Mouse (Mus musculus) urinary bladder, postnatal 4 days (tissue): ENCODE results near the gene Slc4a5.

Experiments
- DNase-seq, 2 experiments: peaks; one replicate each; pipeline ENCODE4 v3.0.0; 2021 to 2022; ENCODE audit warnings: low spot score in 2 of 2

Gene Slc4a5

DNA sequence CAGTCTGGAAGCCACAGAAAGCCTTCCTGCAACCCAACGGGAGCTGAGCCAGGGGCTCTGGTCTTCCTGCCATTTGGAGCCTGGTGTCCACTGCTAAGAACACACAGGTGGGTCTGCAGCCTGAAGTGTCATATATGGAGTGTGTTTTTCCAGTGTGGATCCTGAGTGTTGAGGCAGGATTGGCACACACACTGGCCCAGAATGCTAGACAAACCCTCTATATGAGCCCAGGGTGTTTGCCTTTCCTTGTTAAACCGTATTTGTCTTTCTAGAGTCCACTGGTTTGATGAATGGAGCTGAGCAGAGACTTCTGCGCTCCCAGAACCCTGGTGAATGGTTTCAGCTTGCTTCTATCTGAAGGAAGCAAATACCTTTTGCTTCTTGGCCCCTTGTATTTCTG lies at the start of gene Slc4a5:
Gene Slc4a5 (plus strand): TSS at position 15 of the 400 bp plus-strand sequence.
- no peak for DNase-seq

DNA sequence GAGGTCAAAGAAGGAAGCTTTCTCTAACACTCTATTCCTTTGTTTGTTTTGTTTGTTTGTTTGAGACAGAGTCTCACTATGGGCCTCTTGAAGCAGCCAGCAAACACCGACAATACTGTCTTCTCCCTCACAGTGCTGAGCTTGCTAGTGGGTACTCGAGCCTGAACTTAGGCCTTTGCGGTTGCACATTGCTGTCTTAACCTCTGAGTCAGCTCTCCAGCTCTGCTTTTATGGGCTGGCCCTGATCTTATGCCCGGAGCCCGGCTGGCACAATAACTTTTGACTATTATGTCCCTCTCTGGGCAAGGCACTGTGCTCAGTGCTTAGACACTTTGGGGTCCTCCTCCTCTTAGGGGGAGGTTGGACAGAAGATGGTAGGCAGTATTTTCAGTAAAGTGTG lies 49.8 kb upstream of the Slc4a5 start:
- DNase-seq: no peak

DNA sequence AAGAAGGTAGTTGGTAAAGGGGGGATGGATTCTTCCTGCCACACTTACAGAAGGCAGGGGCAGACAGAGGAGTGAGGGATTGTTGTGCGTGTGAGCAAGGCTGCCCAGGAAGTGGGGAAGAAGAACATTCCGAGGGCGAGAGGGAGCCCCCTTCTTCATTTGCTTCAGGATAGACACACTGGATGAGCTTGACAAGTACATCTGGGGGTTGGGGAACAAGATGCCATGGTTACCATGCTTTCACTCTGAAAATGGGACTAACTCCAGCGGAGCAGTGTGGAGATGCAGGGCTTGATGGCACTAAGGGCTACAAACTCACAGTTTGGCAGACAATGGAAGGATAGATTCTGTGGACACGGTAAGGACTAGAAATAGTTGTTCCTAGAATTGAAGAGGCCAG lies 48.6 kb upstream of the Slc4a5 start:
- DNase-seq: no peak

DNA sequence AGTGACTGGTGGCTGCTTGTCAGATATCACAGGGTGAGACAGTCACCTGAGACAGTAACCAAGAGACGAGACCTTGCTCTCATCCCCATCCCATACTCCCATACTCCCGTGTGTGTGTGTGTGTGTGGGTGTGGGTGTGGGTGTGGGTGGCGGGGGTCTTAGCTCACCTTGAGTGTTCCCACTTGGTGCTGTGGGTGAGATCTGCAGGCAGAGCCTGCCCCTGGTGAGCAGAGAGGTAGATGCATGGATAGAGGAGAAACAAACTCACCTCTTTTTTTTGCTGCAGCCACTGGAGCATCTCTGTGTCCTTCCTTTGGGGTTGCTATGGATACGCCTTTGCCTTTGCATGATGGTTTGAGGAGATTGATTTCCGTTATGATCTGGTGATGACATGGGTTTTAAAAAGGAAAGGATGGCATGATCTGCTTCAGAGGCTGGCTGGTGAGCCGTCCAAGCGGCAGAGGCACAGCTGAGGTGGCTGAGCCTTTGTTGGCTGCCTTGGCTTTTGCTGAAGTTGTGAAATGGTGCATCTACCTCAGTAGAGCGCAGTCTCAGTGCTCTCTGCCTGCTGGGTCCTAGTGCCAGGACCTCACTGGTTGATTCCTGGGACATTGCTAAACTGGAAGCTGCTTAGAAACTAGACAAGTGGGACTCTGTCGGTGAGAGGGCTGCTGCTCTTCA lies 47.2 kb upstream of the Slc4a5 start:
- no peak for DNase-seq

DNA sequence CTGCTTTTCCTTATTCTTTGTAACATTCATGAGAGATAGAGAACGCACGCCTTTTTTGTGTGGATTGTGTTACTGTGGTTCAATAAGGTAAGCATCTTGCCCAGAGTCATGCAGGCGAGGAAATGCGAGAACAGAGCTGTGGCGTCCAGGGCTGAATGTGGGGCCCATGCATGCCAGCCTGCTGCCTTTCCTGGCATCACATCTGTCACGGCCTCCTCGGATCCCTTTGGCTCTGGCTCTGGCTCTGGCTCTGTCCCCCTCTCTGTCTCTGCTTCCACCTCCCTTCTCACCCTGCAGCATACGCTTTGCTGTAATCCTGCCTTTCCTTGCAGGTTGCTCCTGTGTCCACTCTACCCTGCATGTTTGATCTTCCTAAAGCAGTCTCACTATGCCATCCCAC lies 43.6 kb upstream of the Slc4a5 start:
- DNase-seq: no peak

DNA sequence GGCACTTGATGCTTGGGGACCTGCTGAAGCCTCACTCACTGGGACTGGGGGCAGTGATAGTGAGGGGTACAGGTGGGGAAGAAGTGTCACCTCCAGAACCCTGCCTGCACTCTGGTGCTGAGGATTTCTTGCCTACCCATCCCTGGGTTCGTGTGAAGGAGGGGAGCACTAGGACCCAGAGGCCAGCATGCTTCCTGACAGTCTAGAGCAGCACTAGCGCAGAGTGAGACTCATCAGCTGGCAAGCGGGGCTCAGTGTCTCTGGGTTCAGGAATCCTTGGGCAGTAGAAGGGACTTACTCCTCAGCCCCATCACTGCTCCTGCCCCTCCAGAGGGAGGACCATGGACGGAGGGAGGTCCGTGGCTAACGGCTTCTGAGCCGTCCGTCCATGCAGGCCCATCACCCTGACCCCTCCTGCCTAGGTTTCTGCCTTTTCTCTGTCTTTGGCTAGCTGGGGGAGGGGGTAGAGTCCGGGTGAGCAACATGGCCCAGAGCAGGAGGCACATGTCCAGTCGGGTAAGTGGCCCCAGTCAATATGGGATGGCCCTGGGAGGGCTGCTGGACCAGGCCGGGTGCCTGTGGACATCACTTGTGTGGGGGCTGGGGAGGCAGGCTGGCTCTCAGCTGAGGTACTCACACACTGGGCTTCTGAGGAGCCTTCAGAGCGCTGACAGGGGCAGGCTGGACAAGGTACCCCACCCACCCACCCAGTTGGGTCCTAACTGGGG lies 40.1 kb upstream of the Slc4a5 start:
- no peak for DNase-seq

DNA sequence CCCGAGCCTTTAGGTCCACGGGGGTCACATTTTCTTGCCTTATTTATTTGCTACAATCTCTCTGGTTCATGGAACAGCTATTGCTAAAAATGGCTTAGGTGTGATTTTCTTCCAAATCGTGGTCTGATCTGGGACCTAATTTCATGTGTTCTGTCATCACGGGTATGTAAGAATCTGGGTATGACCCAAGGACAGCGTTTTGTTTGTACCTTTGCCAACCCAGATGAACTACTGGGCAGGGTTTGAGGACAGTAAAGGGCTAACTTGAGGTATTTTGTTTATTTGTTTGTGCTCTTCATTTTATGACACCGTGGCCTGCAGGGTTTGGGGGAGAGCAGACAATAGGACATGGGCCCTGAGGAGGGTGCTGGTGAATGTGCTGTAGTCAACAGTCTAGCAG lies 39.0 kb upstream of the Slc4a5 start:
- no peak for DNase-seq

DNA sequence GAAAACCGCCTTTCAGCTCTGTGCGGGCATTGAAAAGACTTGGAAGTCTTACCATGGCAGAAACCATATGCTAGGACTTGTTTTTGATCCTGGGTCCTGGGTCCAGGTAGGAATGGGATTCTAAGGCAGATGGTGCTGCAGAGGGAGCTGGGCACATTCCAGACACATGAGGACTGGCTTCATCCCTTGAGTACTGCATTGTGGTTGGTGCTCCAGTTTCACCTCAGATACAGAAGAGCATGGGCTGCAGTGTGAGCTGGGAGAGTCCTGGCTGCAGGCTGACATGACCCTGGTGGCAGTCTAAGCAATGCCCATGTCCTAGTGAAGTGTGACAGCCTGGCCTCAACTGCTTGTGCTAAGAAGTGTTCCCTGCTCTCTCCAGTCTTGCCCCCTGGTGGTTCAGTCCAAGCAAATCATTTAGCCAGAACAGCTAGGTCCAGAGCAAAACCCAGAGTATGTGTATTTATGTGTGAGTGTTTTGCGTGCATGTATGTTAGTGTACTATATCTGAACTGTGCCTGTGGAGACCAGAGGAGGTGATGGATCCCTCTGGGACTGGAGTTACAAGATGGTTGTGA lies 34.7 kb upstream of the Slc4a5 start:
- DNase-seq: no peak

DNA sequence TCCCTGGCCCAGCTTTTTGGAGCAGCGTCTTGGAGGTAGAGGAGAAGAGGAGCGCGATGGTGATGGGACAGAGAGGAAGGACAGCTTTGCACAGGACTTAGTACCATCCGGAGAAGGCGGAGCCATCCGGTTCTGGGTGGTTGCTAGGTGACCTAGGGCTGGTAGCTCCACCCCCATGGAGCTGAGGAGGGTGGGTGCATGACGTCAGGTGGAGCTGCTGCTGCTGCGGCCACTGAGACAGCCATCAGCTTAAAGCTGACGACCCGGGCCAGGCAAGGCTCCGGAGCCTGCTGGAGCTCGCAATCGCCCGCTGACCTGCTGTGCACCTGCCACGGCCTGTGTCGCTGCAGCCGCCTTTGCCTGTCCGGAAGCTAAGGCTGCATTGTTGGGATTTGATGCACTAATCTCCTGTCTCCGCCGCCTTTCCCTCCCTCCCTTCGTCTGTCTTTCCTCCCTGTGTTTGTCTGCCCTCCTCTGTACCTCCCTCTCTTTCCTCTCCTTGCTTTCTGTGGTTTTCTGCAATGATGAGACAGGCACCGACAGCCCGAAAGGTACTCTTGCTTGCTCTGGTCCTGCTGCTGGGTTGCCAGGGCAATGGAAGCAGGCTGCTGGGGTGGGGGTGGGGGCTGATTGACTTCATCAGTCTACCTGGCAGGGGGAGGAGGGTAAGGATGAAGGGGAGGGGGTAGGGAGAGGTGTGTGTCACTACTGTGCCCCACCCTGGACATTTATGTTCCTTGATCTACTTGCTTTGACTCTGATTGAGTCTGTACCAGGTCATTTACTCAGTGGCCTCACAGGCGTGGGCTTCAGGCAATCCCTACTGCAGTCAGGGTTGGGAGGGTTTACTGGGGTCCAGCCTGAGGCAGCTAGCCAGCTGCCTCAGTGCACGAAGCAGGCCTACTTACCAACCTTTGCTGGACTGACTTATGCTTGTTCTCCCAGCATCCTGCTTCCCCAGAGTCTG lies 33.5 kb upstream of the Slc4a5 start:
- peak in 1 of 2 experiments; percentile 49 for DNase-seq

DNA sequence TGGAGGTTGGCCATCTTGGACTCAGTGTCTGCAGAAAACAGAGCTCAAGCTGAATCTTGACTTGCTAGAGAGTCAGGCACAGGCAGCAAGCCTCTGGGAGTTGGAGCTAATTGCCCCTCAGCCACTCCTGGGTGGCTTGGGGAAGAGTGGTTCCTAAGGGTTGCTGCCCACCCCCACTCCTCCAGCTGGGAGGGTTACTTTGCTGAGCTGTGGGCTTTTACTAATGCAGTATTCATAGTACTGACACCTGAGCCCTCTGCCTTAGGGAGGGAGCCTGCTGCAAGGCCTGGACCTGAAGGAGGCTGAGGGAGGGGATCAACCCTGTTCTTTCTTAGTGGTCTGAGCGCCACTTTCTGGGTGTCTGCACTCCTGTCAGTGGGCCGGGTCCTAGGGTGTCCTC lies 32.7 kb upstream of the Slc4a5 start:
- DNase-seq: no peak

DNA sequence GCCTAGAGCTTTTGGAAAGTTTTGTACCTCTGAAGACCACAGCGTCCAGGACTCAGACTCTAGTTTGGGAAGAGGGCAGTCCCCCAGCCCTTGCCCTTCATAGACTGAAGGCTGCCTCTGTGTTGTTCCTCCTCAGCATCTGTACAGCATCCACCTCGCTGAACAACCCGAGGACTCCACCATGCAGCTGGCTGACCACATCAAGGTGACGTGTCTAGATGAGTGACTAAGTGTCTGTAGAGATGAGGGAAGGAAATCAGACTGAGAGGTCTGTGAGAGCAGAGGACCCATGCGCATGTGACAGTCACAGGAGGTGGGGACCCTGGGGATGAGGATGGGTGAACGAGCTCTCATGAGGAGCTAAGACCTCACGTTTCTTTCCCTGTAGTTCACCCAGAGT lies 26.1 kb upstream of the Slc4a5 start:
- DNase-seq: no peak

DNA sequence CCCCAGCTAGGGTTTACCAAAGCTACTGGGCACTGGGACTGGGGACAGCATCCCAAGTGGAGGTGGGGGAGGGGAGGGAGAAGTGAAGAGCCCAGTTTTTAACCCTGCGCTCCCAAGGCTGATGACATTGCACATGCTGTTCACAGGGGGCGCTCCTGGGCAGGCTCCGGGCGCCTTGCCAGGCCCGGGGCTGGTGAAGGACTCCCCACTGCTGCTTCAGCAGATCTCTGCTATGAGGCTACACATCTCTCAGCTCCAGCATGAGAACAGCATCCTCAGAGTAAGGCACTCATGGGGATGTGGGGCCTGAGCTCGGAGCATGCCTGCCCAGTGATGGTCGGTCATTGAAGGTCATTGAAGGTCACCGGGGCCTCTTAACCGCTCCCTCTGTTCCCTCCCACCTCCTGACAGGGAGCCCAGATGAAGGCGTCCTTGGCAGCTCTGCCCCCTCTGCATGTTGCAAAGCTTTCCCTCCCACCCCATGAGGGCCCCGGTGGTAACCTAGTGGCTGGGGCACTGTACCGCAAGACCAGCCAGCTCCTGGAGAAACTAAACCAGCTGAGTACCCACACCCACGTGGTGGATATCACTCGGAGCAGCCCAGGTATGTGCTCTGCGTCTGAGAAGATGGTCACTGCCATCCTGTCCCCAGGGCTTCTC lies 22.2 kb upstream of the Slc4a5 start:
- DNase-seq: peak in 1 of 2 experiments; percentile 51

DNA sequence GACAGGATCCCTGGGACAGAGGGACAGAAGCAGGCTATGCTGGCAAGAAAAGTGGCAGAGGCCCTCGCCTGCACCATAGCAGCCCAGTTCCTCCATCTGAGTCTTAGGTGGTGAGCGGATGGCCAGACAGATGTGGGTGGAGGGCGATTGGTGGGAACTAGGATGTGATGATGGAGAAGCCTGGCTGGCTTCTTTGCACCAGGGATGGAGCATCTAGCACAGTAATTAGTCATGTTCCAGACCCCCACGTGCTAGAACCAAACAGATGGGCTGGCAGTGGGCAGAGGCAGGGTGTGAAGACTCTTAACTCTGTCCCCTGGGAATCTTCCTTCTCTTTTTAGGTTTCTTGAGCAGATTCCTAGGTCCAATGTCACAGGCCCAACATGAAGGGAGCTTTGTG lies 16.3 kb upstream of the Slc4a5 start:
- DNase-seq: no peak

DNA sequence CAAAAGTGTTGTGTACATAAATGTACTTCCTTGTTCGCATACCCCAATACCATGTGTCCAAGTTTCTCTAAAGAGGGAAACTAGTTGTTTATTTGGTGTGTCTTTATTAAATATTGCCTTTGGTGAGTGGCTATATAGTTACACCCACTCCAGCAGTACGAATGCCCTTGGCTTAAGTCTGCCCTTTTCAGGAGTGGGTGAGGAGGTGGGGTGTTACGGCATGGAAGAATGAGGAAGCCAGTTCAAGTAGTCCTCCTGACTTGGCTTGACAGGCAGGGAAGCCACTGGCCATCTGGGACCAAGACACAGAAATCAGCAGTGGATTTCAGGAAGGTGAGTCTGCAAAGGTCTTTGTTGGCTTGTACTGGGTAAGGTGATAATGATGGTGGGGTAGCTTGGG lies 13.8 kb upstream of the Slc4a5 start:
- no peak for DNase-seq

DNA sequence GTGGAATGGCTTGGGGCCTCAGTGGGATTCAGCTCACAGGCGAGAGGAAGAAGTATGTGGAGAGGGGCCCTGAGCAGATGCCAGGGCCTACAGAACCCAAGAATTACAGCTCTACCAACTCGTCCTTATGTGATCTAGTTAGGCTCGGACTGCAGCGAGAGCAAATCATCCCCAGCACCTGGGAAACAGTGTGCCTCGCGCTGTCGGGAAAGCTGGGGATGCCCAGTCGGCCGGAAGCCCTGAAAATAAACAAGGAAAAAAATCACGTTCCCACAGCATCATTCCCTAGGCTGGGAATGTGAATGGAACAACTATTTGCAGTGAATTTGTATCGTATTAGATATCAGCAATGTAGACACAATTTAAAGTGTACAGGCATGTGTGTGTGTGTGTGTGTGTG lies 13.3 kb upstream of the Slc4a5 start:
- no peak for DNase-seq

DNA sequence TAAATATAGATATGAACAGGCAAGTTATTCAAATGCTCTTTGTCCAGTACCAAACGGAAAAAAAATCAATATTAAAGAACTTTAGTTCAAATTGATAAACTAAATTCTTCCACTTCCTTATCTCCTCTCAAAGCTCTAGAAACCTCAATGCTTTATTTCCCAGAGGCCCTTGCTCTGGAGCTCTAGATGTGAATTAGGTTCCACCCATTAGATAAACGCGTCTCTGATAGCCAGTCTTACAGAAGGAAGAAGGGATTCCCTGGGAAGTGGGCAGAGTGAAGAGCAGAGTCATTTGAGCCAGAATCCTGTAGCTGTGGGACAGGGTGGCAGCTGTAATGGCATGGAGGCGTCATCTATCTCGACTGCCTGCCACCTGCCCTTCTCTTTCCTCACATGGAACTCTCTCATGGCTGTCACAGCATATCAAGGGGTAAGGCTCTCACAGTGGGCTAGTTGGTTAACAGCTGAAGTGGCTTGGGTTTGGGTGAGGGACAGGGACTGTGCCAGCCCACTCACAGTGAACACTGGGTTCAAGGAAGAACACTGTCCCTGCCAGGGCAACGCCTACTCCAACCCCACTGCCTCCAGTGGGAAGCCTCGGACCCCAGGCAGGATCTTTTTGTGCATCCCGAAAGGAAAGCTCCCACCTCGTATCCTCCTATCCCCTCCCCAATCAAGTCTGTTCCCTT lies 12.1 kb upstream of the Slc4a5 start:
- no peak for DNase-seq

DNA sequence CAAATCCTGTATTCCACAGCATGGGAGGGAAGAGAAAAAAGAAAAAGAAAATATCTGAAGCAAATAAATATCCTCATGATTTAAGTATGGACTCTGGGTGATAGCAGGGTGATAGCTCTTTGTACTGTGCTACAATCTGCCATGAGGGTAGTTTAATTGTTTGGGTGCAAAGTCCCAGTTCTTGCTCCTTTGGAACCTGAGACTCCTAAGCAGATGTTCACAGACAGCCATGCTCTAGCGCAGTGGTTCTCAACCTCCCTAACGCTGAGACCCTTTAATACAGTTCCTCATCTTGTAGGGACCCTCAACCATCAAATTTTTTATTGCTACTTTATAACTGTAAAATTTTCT lies 11.6 kb upstream of the Slc4a5 start:
- DNase-seq: no peak

DNA sequence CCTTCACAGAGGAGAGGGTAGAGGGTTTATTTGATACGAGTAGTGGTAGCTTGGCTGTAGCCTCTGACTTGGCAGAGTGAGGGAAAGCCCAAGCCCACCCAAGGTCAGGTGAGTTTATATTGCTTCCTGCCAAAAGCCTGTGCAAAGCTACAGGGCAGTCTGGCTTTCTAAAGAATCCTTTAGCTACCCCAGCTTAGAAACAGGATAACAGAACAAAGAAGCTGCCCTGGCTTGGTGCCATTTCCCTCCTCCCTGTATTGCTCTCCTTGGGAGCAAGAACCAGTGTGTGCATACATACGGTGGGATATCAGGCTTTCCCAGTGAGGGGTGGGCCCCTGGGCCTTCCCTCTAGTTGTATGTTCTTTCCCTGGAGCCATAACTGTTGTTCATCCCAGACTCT lies 9.1 kb upstream of the Slc4a5 start:
- no peak for DNase-seq

DNA sequence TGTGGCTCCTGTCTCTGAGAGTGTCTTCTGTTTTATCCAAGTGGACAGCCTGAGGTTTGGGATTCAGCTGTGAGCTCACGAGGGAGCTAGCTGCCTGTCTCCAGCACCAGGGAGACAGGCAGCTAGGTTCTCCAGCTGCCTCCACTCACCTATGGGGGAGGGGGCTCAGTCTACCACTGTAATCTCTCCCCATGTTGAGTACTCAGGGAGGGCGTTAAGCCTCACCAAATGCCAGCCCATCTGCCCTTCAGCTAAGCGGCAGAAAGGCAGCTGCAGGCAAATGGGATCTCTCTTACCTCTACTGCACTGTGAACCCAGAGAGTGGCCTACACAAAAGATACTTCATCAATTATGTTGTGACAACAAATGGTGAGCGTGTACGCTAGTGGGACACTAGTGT lies 8.1 kb upstream of the Slc4a5 start:
- DNase-seq: no peak

DNA sequence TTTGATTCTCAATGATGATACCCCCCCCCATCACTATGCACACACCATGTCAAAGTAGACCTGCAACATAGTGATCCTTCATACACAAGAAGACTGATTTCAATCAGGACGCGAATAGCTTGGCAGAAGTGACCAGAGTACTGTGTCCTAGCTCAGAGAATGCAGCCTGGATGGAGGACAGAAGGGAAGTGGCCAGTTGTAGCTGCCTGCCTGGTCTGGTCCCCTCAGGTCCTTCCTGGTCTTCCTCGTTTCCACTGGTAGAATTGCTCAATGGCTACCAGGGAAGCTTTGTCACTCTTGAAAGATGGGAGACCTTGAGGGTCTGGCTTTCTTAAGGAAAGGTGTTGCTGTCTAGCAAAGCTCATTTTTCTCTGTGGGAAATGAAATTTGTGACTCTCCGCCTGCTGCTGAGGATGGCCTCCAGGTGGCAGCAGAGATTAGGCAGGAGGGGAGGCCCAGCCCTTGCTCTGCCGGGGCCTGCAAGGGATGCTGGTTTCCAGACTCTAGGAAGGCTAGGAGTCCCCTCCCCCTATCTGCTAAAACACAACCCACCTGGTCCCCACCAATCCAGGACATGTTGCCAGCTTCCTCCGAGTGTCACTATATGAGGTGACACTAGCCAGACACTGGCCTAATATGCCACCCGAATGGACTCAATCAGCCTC lies 4.5 kb upstream of the Slc4a5 start:
- peak; percentile 64 to 76 for DNase-seq

DNA sequence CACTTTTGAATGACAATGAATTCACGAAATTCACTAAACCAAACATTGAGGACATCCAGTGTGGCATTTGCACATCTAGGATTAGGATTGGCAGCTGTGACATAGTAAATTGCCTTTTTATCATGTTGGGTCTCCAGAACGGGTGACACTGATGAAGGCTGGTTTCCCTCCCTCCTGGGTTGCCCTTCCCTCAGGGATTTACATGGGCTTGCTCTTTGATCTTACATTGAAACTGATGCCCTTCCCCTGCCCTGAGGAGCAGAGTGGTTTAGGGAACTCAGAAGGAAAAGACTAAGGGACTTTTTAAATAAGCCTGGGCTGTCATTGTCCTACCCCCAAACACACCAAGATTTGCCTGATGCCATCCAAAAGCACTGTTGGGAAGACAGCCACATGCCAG lies 11.9 kb downstream of the Slc4a5 start:
- no peak for DNase-seq
